Comparison of ENCODE assay signal across 8 mouse cellular contexts in genomic region chr19:15985172-15985713, GRCm38 (mm10). TPM values are rescaled to one million over a fixed set of nuclear protein-coding genes. Genes with fewer than 3 reads are reported as not detected.
A peak's percentile ranks its signal among the peaks of the same experiment; 100 is the strongest.
DNase-seq lines count a peak whose midpoint lies in the region; ATAC-seq and TF ChIP-seq lines count a peak whose summit lies in the region.

No protein-coding gene starts in this region.

- H3K27ac ChIP-seq in heart, embryonic 12.5 days (ENCODE audit: poor library complexity, severe bottlenecking), result no peak overlapping the region
- no peak overlapping the region for H3K27ac ChIP-seq in forebrain, embryonic 14.5 days (ENCODE audit: low read depth, low read length)
- H3K27ac ChIP-seq in liver, embryonic 15.5 days (replicated peaks), result 0 out of 2 replicates have a peak overlapping the region, but pooled peaks have one; percentile 80

- H3K4me1 ChIP-seq in heart, embryonic 12.5 days (replicated peaks), result peaks cover 4% of the 10 kb centered on the region
- peaks cover 38% of the 10 kb centered on the region for H3K4me1 ChIP-seq in E14TG2a.4 (replicated peaks; ENCODE audit: low read depth, low read length)
- peaks cover 14% of the 10 kb centered on the region for H3K4me1 ChIP-seq in forebrain, embryonic 14.5 days (ENCODE audit: control insufficient read depth, insufficient read depth, low read length)
- H3K4me1 ChIP-seq in liver, embryonic 15.5 days (replicated peaks), result peaks cover 23% of the 10 kb centered on the region

- no peak for TF ChIP-seq CTCF in E14TG2a.4 (conservative IDR thresholded peaks at IDR 0.05; ENCODE audit: low read length)

- peak overlapping the region; percentile 85; the same call in 1 of the 2 replicates for H3K9ac ChIP-seq in heart, embryonic 12.5 days
- peak overlapping the region; percentile 95 for H3K9ac ChIP-seq in forebrain, embryonic 14.5 days (ENCODE audit: low read length)
- H3K9ac ChIP-seq in liver, embryonic 15.5 days, result peak overlapping the region; percentile 40; the same call in 1 of the 2 replicates

- H3K27me3 ChIP-seq in heart, embryonic 12.5 days (replicated peaks), result no peaks in the 10 kb centered on the region
- H3K27me3 ChIP-seq in E14TG2a.4 (ENCODE audit: insufficient read depth, low read length), result no peaks in the 10 kb centered on the region
- no peaks in the 10 kb centered on the region for H3K27me3 ChIP-seq in forebrain, embryonic 14.5 days (replicated peaks; ENCODE audit: control insufficient read depth, insufficient read depth, low read length)
- H3K27me3 ChIP-seq in liver, embryonic 15.5 days, result no peaks in the 10 kb centered on the region

- no peak for ATAC-seq in heart, embryonic 12.5 days (ENCODE audit: insufficient number of reproducible peaks, low FRiP score)
- no peak; the same call in 1 of the 2 replicates for ATAC-seq in forebrain, embryonic 14.5 days
- ATAC-seq in liver, embryonic 15.5 days (ENCODE audit: insufficient read depth), result no peak

- peaks cover 8% of the 10 kb centered on the region; the same call in 1 of the 2 replicates for H3K36me3 ChIP-seq in heart, embryonic 12.5 days
- peaks cover 30% of the 10 kb centered on the region for H3K36me3 ChIP-seq in E14TG2a.4 (ENCODE audit: insufficient read depth, low read length)
- peaks cover 3% of the 10 kb centered on the region; the same call in 1 of the 2 replicates for H3K36me3 ChIP-seq in forebrain, embryonic 14.5 days (ENCODE audit: control insufficient read depth, insufficient read depth, low read length)
- no peaks in the 10 kb centered on the region for H3K36me3 ChIP-seq in liver, embryonic 15.5 days (replicated peaks)

- 28% methylated on average over 10 of the region's 10 CpGs for WGBS in heart, embryonic 12.5 days
- WGBS in forebrain, embryonic 14.5 days, result 31% methylated on average over 10 of the region's 10 CpGs
- WGBS in liver, embryonic 15.5 days (ENCODE audit: insufficient replicate concordance), result 23% methylated on average over 10 of the region's 10 CpGs

- no peak for DNase-seq in heart, adult 18-20 months
- no peak for DNase-seq in forebrain, embryonic 14.5 days (ENCODE audit: low spot score)
- no peak for DNase-seq in spleen, adult 12 weeks (ENCODE audit: low spot score)
- no peak for DNase-seq in layer of hippocampus, postnatal 25 days (ENCODE audit: extremely low spot score in 1 of 2, low spot score in 1 of 2)
- no peak for DNase-seq in Muller cell, postnatal 12 days (ENCODE audit: inconsistent ontology term)

- peak overlapping the region; percentile 91 for H3K4me2 ChIP-seq in heart, embryonic 12.5 days
- peak overlapping the region; percentile 64 for H3K4me2 ChIP-seq in forebrain, embryonic 14.5 days (ENCODE audit: low read length)
- H3K4me2 ChIP-seq in liver, embryonic 15.5 days, result peak overlapping the region; percentile 95

- H3K4me3 ChIP-seq in heart, embryonic 12.5 days, result peak overlapping the region; percentile 76
- peak overlapping the region; percentile 97 for H3K4me3 ChIP-seq in E14TG2a.4 (replicated peaks; ENCODE audit: low read length)
- H3K4me3 ChIP-seq in forebrain, embryonic 14.5 days (ENCODE audit: low read depth, low read length), result peak overlapping the region; percentile 93
- peak overlapping the region; percentile 82 for H3K4me3 ChIP-seq in liver, embryonic 15.5 days (replicated peaks)

- H3K9me3 ChIP-seq in heart, embryonic 12.5 days (replicated peaks), result no peaks in the 10 kb centered on the region
- no peaks in the 10 kb centered on the region for H3K9me3 ChIP-seq in E14TG2a.4 (ENCODE audit: low read length)
- H3K9me3 ChIP-seq in forebrain, embryonic 14.5 days (replicated peaks; ENCODE audit: control insufficient read depth, low read length), result no peaks in the 10 kb centered on the region
- H3K9me3 ChIP-seq in liver, embryonic 15.5 days (replicated peaks), result no peaks in the 10 kb centered on the region

RNA-seq across cellular contexts. Expression of gene Cep78, which starts 0.5 kb away (rescaled TPM):
- polyA plus RNA-seq in heart, embryonic 12.5 days (2016; fragmentation: Nextera tagmentation; extraction: Ambion mirVana), result 16.1 and 16.7 TPM in 2 replicates
- 1 to 10 TPM; 4.1 to 4.2 TPM for total RNA-seq in heart, adult 18-20 months (2021)
- 36.6 and 39.4 TPM in 2 replicates for polyA plus RNA-seq in forebrain, embryonic 14.5 days (2014; fragmentation: Nextera tagmentation; extraction: Ambion mirVana)
- 7.3 and 7.8 TPM in 2 replicates for polyA plus RNA-seq in liver, embryonic 15.5 days (2015; fragmentation: Nextera tagmentation; extraction: Ambion mirVana)
- 10 to 100 TPM; 10.0 to 11.2 TPM for total RNA-seq in layer of hippocampus, postnatal 25 days (2021)

RNA-seq across cellular contexts. Expression of gene Psat1, which starts 38.1 kb away (rescaled TPM):
- 49.8 and 53.0 TPM in 2 replicates for polyA plus RNA-seq in heart, embryonic 12.5 days (2016; fragmentation: Nextera tagmentation; extraction: Ambion mirVana)
- 1 to 10 TPM; 3.7 to 4.2 TPM for total RNA-seq in heart, adult 18-20 months (2021)
- 128 and 147 TPM in 2 replicates for polyA plus RNA-seq in forebrain, embryonic 14.5 days (2014; fragmentation: Nextera tagmentation; extraction: Ambion mirVana)
- polyA plus RNA-seq in liver, embryonic 15.5 days (2015; fragmentation: Nextera tagmentation; extraction: Ambion mirVana), result 169 and 208 TPM in 2 replicates
- total RNA-seq in layer of hippocampus, postnatal 25 days (2021), result 100 to 1,000 TPM in 1 of 2 experiments, 10 to 100 TPM in 1; 99.7 to 123 TPM

Comparison
In these comparisons a context has a peak if more than half of its experiments do, and no peak if none do; other contexts are left out.
1. H3K9ac ChIP-seq: peak in every context shown above with its lines; median percentile 95 in forebrain, embryonic 14.5 days; 85 in heart, embryonic 12.5 days; 40 in liver, embryonic 15.5 days.